Mouse (Mus musculus): ENCODE data around the gene Ssu72. TPM values are rescaled to one million over a fixed set of nuclear protein-coding genes. Genes with fewer than 3 reads are reported as not detected.

The Ssu72 gene
- total RNA-seq, 1 experiment = 129 TPM

DNA sequence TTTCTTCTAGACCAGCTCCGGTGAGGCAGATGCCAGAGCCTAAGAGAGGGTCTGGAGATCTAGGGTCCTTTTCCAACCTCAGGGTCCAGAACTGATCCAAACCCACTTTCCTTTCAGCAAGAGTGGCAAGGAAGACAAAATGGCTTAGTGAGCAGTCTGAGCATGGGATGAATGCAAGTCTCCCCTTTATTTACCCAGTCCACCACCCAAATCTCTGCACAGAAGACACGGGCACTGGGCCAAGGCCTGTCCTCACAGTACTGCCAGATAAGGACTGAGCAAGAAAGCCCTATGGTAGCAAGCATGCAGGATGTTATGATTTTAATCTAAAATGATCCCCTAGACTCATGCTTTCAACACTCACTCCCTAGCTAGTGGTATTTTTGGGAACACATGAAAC, 73.2 kb downstream of the Ssu72 start:
- H3K36me3 ChIP-seq (ENCODE audit: control insufficient read depth, insufficient read depth, low read length, poor library complexity, severe bottlenecking) = no peaks in the 10 kb centered on the region
- in situ Hi-C loops (cut with MboI; ENCODE audit: low sequenced_read_pairs in 2 of 2, unreplicated experiment in 2 of 2) = no loop called here
- H3K9ac ChIP-seq (ENCODE audit: insufficient read depth, low read depth, low read length, poor library complexity, severe bottlenecking) = no peak overlapping the region
- H3K27ac ChIP-seq (ENCODE audit: insufficient read depth, low read depth, low read length, poor library complexity, severe bottlenecking) = no peak overlapping the region
- no peak for TF ChIP-seq ZNF384 (IDR thresholded peaks at IDR 0.05; ENCODE audit: low read depth, low read length)
- no peak for TF ChIP-seq HCFC1 (IDR thresholded peaks at IDR 0.05; ENCODE audit: borderline replicate concordance, insufficient read depth, low read length)
- no peak for TF ChIP-seq CHD2 (IDR thresholded peaks at IDR 0.05; ENCODE audit: low read depth, low read length)
- no peak for TF ChIP-seq MAFK (IDR thresholded peaks at IDR 0.05; ENCODE audit: insufficient read depth, low read depth, low read length)
- TF ChIP-seq ZC3H11A (IDR thresholded peaks at IDR 0.05; ENCODE audit: borderline replicate concordance, low read depth, low read length) = no peak
- H3K9me3 ChIP-seq (ENCODE audit: control insufficient read depth, insufficient read depth, low read depth, low read length) = no peaks in the 10 kb centered on the region
- no peak for DNase-seq (ENCODE audit: low read depth, low spot score)
- no peak overlapping the region for H3K4me3 ChIP-seq (ENCODE audit: insufficient read depth in 1 of 2, low read depth in 1 of 2, low read length in 2 of 2, poor library complexity in 1 of 2, severe bottlenecking in 1 of 2)
- H3K4me1 ChIP-seq (ENCODE audit: control insufficient read depth in 2 of 2, insufficient read depth in 2 of 2, low read length in 2 of 2, poor library complexity in 1 of 2) = peaks cover 9 to 17% of the 10 kb centered on the region in 2 experiments; a peak in 3 of 4 replicates

DNA sequence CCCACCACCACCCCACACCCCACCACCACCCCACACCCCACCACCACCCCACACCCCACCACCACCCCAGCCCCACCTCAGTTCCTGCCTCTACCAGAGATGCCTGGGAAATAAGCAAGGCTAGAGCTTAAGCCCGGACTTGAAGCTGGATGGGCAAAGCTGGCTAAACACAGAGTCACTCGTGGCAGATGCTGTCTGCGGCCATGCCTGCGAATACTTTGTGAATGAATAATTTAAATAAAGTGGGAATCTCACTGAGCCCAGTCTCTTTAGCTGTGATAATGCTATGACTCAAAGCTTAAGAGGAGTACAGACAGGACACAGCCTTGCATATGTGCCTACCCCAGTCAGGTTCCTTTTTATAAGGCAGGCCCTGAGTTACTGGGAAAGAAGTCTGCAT, 74.9 kb downstream of the Ssu72 start:
- no peak for TF ChIP-seq CHD2 (IDR thresholded peaks at IDR 0.05; ENCODE audit: low read depth, low read length)
- TF ChIP-seq ZNF384 (IDR thresholded peaks at IDR 0.05; ENCODE audit: low read depth, low read length) = no peak
- TF ChIP-seq HCFC1 (IDR thresholded peaks at IDR 0.05; ENCODE audit: borderline replicate concordance, insufficient read depth, low read length) = no peak
- no peak for TF ChIP-seq MAFK (IDR thresholded peaks at IDR 0.05; ENCODE audit: insufficient read depth, low read depth, low read length)
- TF ChIP-seq ZC3H11A (IDR thresholded peaks at IDR 0.05; ENCODE audit: borderline replicate concordance, low read depth, low read length) = no peak
- in situ Hi-C loops (cut with MboI; ENCODE audit: low sequenced_read_pairs in 2 of 2, unreplicated experiment in 2 of 2) = no loop called here
- no peaks in the 10 kb centered on the region for H3K36me3 ChIP-seq (ENCODE audit: control insufficient read depth, insufficient read depth, low read length, poor library complexity, severe bottlenecking)
- no peak for DNase-seq (ENCODE audit: low read depth, low spot score)
- H3K27ac ChIP-seq (ENCODE audit: insufficient read depth, low read depth, low read length, poor library complexity, severe bottlenecking) = no peak overlapping the region
- no peak overlapping the region for H3K9ac ChIP-seq (ENCODE audit: insufficient read depth, low read depth, low read length, poor library complexity, severe bottlenecking)
- H3K4me3 ChIP-seq (ENCODE audit: insufficient read depth in 1 of 2, low read depth in 1 of 2, low read length in 2 of 2, poor library complexity in 1 of 2, severe bottlenecking in 1 of 2) = no peak overlapping the region
- peaks cover 9 to 20% of the 10 kb centered on the region in 2 experiments; a peak in 3 of 4 replicates for H3K4me1 ChIP-seq (ENCODE audit: control insufficient read depth in 2 of 2, insufficient read depth in 2 of 2, low read length in 2 of 2, poor library complexity in 1 of 2)
- no peaks in the 10 kb centered on the region for H3K9me3 ChIP-seq (ENCODE audit: control insufficient read depth, insufficient read depth, low read depth, low read length)

DNA sequence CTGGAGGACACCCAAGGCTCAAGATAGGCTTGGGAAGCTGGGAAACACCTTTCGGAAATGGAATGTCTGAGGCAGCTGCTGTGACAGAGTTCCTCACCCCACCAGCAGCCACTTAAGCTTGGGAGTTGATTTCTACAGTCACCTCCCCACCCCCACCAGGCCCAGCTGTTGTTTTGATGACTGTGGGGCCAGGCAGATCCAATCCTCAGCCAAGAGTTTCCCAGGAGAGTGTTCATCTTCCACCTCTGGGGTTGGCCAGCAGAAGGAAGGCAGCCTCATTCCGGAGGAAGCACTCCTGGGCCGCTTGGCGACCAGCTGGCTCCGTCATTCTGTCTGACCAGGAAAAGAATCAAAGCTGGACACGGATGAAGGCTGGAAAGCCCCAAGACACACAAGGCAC, 76.3 kb downstream of the Ssu72 start:
- H3K36me3 ChIP-seq (ENCODE audit: control insufficient read depth, insufficient read depth, low read length, poor library complexity, severe bottlenecking) = no peaks in the 10 kb centered on the region
- no peak overlapping the region for H3K27ac ChIP-seq (ENCODE audit: insufficient read depth, low read depth, low read length, poor library complexity, severe bottlenecking)
- in situ Hi-C loops (cut with MboI; ENCODE audit: low sequenced_read_pairs in 2 of 2, unreplicated experiment in 2 of 2) = no loop called here
- no peaks in the 10 kb centered on the region for H3K9me3 ChIP-seq (ENCODE audit: control insufficient read depth, insufficient read depth, low read depth, low read length)
- no peak for DNase-seq (ENCODE audit: low read depth, low spot score)
- H3K9ac ChIP-seq (ENCODE audit: insufficient read depth, low read depth, low read length, poor library complexity, severe bottlenecking) = no peak overlapping the region
- no peak for TF ChIP-seq ZNF384 (IDR thresholded peaks at IDR 0.05; ENCODE audit: low read depth, low read length)
- TF ChIP-seq ZC3H11A (IDR thresholded peaks at IDR 0.05; ENCODE audit: borderline replicate concordance, low read depth, low read length) = no peak
- no peak for TF ChIP-seq HCFC1 (IDR thresholded peaks at IDR 0.05; ENCODE audit: borderline replicate concordance, insufficient read depth, low read length)
- TF ChIP-seq MAFK (IDR thresholded peaks at IDR 0.05; ENCODE audit: insufficient read depth, low read depth, low read length) = no peak
- no peak for TF ChIP-seq CHD2 (IDR thresholded peaks at IDR 0.05; ENCODE audit: low read depth, low read length)
- peaks cover 9 to 15% of the 10 kb centered on the region in 2 experiments; a peak in 3 of 4 replicates for H3K4me1 ChIP-seq (ENCODE audit: control insufficient read depth in 2 of 2, insufficient read depth in 2 of 2, low read length in 2 of 2, poor library complexity in 1 of 2)
- no peak overlapping the region for H3K4me3 ChIP-seq (ENCODE audit: insufficient read depth in 1 of 2, low read depth in 1 of 2, low read length in 2 of 2, poor library complexity in 1 of 2, severe bottlenecking in 1 of 2)

Other genes starting within 250 kb of the Ssu72 start
- gene Tmem52, start 235.7 kb upstream of the Ssu72 start, total RNA-seq (2012; rRNA removed) = 0.58 and 0.67 TPM in 2 replicates
- 134 and 156 TPM in 2 replicates for gene Gnb1, start 213.4 kb upstream of the Ssu72 start, total RNA-seq (2012; rRNA removed)
- gene Nadk, start 142.4 kb upstream of the Ssu72 start, total RNA-seq (2012; rRNA removed) = 73.5 and 88.5 TPM in 2 replicates
- 25.5 and 33.5 TPM in 2 replicates for gene Slc35e2, start 103.4 kb upstream of the Ssu72 start, total RNA-seq (2012; rRNA removed)
- gene Cdk11b, start 79.9 kb upstream of the Ssu72 start, total RNA-seq (2012; rRNA removed) = 45.7 and 50.1 TPM in 2 replicates
- not detected in 2 replicates for gene Gm10563, start 59.4 kb upstream of the Ssu72 start, total RNA-seq (2012; rRNA removed)
- gene Mmp23, start 51.4 kb upstream of the Ssu72 start, total RNA-seq (2012; rRNA removed) = 12.1 and 19.0 TPM in 2 replicates
- 55.3 and 100 TPM in 2 replicates for gene Mib2, start 35.6 kb upstream of the Ssu72 start, total RNA-seq (2012; rRNA removed)
- 10.0 and 22.1 TPM in 2 replicates for gene Fndc10, start 10.5 kb upstream of the Ssu72 start, total RNA-seq (2012; rRNA removed)
- gene Tmem240, start 30.0 kb downstream of the Ssu72 start, total RNA-seq (2012; rRNA removed) = 0.22 and 0.58 TPM in 2 replicates
- gene Atad3a, start 56.3 kb downstream of the Ssu72 start, total RNA-seq (2012; rRNA removed) = 169 and 267 TPM in 2 replicates
- gene Vwa1, start 69.9 kb downstream of the Ssu72 start, total RNA-seq (2012; rRNA removed) = 4.6 and 10.6 TPM in 2 replicates
- 0.09 and 0.11 TPM in 2 replicates for gene Tmem88b, start 81.1 kb downstream of the Ssu72 start, total RNA-seq (2012; rRNA removed)
- gene Ankrd65, start 85.6 kb downstream of the Ssu72 start, total RNA-seq (2012; rRNA removed) = 0.49 and 0.74 TPM in 2 replicates
- 114 and 157 TPM in 2 replicates for gene Mrpl20, start 98.1 kb downstream of the Ssu72 start, total RNA-seq (2012; rRNA removed)
- 103 and 171 TPM in 2 replicates for gene Ccnl2, start 107.7 kb downstream of the Ssu72 start, total RNA-seq (2012; rRNA removed)
- 156 and 162 TPM in 2 replicates for gene Aurkaip1, start 126.5 kb downstream of the Ssu72 start, total RNA-seq (2012; rRNA removed)
- gene Mxra8, start 134.9 kb downstream of the Ssu72 start, total RNA-seq (2012; rRNA removed) = 14.2 and 14.4 TPM in 2 replicates
- 49.8 and 88.0 TPM in 2 replicates for gene Dvl1, start 142.6 kb downstream of the Ssu72 start, total RNA-seq (2012; rRNA removed)
- 0.40 and 0.58 TPM in 2 replicates for gene Tas1r3, start 158.6 kb downstream of the Ssu72 start, total RNA-seq (2012; rRNA removed)
- gene Cptp, start 164.6 kb downstream of the Ssu72 start, total RNA-seq (2012; rRNA removed) = 9.7 and 10.1 TPM in 2 replicates
- 106 and 119 TPM in 2 replicates for gene Ints11, start 164.7 kb downstream of the Ssu72 start, total RNA-seq (2012; rRNA removed)
- 62.2 and 104 TPM in 2 replicates for gene Pusl1, start 187.0 kb downstream of the Ssu72 start, total RNA-seq (2012; rRNA removed)
- 17.1 and 32.0 TPM in 2 replicates for gene Acap3, start 187.0 kb downstream of the Ssu72 start, total RNA-seq (2012; rRNA removed)
- gene Ube2j2, start 239.0 kb downstream of the Ssu72 start, total RNA-seq (2012; rRNA removed) = 57.9 and 74.1 TPM in 2 replicates

Measured in ES-E14 (cell line).